Mouse (Mus musculus): ENCODE results near the gene Ngrn.

DNA sequence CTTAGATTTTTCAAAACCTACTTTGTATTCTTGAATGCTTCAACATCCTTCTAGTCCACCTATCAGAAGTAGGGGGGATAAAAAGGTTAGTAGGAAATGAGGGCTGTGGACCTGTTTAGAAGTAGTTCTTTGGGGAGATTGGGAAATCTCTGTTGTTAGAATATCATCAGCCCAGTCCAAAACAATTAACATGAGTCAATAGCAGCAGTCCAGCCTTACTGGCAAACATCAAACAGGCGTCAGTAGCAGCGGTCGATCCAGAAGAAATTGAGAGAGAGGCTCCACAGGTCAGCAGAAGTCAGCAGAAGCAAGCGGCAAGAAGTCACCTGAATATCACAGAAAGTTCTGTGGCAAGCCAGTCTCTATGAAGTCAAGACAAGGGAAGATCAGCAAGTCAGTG, 16.2 kb upstream of the Ngrn start:
- TF ChIP-seq GATA1 (IDR thresholded peaks at IDR 0.05; ENCODE audit: borderline replicate concordance, low read length), result no peak
- no peak for TF ChIP-seq FLI1 (IDR thresholded peaks at IDR 0.05; ENCODE audit: low read length)

Data from megakaryocyte, embryonic 14.5 days (primary cell).